Mouse (Mus musculus) thymus, postnatal 4 days (tissue): ENCODE data around the gene Zfp652.

Source experiments
- DNase-seq: peaks from one replicate; pipeline ENCODE4 v3.0.0; 2021

Gene Zfp652

DNA sequence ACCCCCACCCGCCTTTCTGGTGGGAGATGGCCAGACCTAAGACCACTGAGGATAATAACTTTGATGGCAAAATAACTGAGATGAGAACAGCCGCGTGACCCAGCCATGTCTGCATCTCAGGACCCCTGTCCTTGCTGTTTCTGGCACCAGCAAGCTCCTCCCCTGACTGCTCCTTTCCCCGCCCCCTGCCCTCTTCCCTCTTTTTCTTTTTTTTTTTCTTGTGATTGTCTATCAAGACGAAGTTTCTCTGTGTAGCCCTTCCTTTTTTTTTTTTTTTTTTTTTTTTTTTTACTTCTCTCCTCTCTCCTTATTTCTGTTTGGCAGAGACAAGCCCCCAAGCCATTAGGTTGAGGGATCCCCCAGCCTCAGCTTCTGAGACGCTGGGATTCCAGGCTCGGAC lies 98.4 kb downstream of the Zfp652 start:
- no peak for DNase-seq

DNA sequence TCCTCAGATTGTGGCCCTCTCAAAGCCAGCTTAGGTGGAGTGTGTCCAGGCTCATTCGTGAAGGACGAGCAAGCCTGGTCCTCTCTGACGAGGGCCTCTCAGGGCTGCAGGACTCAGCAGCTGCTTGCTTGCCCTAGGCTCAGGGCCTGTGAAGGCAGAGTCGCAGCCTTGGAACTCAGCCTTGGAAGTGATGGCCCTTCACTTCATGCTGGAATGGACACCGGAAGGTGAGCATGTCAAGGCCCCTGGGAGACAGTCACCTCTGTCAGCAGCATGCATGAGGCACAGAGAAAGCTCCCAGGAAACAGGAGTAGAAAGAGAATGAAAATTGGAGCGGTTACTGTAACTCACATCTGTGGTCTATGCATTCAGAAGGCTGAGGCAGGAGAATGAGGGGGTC lies 99.3 kb downstream of the Zfp652 start:
- DNase-seq = no peak

DNA sequence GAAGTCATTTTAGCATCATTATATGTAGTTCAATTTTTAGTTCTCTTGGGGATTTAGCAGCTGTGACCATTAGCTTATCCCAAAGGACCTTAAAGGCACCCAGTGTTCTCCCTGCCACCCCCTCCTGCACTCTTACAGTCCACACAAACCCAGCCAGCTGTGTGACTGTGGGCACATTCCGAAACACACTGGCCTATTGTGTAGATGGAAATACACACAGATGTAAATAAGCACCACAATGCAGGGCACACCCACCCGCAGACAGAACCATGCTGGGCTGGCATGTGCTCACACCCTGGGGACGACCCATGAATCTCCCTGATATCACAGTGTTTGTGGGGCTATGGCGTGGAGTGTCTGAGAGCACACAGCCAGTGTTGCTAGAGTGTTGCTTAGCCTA lies 99.8 kb downstream of the Zfp652 start:
- no peak for DNase-seq

DNA sequence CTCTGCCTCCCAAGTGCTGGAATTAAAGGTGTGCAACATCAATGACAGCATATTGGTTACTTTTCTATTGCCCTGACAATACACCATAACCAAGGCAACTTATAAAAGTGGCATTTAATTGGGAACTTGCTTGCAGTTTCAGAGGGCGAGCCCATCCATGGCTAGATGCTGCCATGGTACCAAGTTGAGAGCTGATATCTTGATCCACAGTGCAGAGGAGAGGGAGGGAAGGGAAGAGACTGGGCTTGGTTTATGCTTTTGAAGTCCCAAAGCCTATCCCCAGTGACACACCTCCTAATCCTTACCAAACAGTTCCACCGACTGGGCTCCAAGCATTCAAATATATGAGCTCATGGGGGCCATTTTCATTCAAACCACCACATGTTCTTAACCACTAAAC lies 101.6 kb downstream of the Zfp652 start:
- no peak for DNase-seq

DNA sequence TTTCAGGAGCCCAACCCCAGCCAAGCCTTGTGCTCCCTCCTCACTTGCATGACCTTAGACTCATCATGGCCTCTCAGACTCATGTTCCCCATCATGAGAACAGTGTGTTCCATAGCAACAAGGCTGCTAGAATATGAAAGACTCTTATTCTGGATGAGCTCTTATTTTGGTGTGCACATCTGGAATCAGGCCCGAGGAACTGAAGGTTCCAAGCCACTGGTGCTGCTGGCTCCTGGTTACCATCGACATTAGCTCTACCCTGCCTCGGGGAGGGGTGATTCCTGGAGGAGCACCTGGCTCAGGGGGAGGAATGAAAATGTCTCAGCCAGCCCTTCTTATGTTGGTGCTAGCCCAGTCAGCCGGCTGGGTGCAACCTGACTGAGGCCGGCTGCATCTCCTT lies 102.4 kb downstream of the Zfp652 start:
- no peak for DNase-seq

DNA sequence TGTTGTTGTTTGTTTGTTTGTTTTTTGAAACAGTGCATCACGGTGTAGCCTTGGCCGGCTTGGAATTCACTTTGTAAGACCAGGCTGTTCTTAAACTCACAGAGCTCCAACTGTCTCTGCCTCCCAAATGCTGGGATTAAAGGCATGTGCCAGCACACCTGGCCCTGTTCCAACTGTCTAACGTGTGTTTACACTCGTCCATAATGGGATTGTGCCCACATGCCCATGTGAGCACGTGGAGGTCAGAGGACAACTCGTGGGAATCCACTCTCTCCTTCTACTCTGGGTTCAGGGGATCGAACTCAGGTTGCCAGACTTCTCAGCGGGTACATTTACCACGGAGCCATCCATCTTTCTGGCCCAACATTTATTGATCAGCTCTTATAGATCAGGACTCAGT lies 102.9 kb downstream of the Zfp652 start:
- no peak for DNase-seq

DNA sequence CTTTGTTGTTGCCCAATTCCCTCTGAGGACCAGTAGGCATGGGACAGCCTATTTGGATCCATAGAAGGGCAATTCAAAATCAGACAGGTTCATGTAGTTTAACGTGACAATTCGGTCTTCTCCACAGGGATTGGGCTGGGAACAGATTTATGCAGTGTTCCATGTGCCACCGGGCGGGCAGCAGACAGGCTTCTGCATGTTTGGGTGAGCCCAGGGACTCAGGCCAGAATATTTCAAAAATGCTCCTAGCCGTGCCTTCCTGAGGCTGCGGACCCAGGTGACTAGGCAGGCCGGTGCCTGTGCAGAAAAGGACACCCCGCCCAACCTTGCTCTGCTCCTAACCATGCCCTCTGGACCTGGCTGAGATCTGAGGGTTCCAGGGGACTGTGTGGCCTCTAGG lies 106.7 kb downstream of the Zfp652 start:
- DNase-seq = no peak

DNA sequence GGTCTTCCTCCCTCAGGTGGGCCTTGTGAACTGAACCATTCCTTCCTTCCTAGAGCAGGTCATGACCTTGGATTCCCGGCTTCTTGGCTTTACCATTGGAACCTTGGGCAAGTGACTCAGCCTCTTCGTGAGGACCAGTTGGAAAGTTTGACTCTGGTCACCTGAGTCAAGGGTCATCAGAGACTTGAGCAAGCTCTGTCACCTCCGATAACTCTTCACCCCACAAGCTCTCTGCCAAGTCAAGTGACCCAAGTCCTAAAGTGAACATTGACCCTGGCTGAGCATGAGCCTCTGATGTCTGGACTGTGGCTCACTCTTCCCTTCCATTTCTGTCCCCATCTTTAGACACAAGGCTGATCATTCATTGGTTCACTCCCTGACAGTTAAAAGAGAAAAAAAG lies 109.0 kb downstream of the Zfp652 start:
- no peak for DNase-seq

DNA sequence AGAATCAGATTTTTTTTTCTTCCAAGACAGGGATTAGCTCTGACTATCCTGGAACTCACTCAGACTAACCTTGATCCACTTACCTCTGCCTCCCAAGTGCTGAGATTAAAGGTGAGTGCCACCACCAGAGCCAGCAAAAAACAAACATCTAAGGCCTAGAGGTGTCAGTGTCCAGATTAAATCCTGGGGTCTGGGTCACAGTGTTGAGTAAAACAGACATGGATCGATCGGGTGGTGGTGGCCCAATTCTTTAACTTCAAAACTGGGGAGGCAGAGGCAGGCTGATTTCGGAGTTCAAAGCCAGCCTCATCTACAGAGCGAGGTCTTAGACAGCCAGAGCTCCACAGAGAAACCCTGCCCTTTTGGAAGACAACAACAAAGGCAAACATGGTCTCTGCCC lies 110.0 kb downstream of the Zfp652 start:
- DNase-seq = no peak

DNA sequence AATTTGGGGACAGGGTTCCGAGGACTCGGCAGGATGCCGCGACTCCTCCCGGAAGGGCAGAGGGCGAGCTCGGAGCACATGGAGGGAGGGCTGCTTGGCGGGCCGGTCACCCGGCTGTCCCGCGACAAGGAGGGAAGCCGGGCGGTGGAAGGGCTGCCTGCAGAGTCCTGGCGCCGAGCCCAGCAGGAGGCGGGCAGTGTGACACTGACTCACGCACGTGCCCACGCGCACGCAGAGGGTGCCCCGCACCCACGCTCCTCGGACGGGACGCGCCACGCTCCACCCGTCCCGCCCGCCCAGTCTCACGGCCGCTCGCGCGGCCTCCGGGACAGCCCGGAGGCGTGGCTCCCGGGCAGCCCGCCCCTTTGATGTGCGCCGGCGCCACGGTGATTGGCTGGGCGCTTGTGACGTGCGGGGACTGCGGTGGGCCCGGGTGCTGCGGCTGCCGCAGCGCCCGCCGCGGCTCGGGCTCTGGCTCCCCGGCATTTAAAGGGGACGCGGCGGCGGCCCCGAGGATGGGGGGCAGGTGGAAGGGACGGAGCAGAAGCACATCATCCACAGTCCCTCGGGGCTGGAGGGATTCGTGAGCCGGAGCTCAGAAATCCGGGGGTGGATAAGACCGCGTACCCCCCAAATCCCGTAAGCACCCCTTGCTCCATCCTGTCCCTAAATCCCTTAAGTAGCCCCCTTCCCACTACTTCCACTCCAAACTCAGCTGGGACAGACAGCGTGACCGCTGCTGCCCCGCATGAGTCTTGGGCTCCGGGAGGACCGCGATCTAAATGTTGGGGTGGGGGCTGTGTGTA lies 111.8 kb downstream of the Zfp652 start, which contains the start of gene Phospho1:
Gene Phospho1 (plus strand): TSS at position 429 of the 806 bp plus-strand sequence.
- DNase-seq = peak; percentile 93

DNA sequence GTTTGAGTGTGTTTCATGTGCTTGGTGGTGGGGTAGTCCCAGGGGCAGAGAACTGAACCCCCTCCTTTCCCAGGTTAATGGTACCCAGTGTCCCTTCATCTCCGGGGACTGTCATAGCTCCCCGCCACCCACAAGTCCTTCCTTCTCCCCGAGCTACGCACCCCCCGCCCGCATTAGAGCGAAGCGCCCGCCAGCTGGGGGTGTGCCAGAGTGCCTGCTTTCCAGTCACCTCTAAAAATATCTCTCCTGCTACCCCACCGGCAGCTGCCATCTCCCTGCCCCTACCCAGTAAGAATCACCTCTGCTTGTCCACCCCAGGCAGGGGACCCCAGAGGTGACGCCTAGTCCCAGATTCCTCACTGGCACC lies 112.4 kb downstream of the Zfp652 start:
- DNase-seq = peak; percentile 72

DNA sequence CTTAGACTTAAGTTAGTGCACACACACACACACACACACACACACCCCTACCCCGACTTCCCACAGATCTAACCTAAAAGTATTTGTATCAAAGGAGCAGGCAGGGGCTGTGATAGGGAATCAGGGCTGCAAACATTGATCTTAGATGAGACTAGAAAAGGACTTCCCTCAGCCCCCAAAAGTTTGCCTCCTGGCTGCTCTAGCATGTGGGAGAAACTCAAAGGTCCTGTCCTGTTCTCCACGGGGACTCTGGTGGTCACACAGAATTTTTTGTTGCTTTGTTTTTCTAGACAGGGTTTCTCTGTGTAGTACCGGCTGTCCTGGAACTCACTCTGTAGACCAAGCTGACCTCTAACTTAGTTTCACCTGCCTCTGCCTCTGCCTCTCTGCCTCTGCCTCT lies 113.2 kb downstream of the Zfp652 start:
- DNase-seq = no peak

DNA sequence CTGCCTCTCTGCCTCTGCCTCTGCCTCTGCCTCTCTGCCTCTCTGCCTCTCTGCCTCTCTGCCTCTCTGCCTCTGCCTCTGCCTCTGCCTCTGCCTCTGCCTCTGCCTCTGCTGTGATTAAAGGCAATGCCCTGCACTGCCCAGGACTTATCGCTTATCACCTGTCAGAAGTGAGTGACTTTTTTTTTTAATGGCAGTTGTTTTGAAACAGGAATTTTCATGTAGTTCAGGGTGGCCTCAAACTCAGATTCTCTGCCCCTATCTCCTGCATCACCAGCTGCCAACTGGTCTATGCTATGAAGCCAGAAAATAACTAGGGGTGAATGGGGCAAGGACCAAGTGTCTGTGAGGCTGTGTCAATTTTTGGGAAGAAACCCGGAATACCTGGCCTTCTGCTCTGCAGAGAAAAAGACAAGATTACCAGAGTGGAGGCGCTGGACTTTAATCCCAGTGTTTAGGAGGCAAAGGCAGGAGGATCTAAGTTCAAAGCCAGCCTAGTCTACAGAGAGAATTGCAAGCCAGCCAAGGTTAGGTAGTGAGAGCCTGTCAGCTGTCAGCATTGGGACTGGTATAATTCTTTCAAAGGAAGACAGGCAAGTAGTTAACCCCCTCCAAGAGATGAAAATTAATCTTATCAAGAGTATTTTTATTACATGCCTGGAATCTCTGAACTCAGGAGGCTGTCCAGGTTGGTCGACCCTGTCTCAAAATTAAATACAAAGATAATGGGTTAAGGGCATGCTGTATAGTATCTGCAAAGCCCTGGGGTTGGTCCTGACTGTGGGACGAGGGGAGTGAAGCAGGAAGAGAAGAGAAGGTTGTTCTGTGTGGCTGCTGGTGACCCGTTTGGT lies 114.1 kb downstream of the Zfp652 start:
- no peak for DNase-seq

DNA sequence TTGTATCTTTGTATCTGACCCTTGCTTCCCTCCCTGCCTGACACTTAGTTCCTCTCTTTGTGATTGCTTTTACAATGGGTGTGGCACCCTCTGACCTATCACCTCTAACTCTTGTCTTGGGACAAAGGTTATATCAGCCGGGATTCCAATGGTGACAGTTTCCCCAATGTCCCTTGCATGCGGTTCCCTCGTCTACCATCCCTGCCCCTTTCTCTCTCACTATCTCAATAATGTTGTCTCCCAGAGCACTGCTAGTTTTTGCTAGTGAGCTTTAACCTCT lies 114.6 kb downstream of the Zfp652 start:
- no peak for DNase-seq

DNA sequence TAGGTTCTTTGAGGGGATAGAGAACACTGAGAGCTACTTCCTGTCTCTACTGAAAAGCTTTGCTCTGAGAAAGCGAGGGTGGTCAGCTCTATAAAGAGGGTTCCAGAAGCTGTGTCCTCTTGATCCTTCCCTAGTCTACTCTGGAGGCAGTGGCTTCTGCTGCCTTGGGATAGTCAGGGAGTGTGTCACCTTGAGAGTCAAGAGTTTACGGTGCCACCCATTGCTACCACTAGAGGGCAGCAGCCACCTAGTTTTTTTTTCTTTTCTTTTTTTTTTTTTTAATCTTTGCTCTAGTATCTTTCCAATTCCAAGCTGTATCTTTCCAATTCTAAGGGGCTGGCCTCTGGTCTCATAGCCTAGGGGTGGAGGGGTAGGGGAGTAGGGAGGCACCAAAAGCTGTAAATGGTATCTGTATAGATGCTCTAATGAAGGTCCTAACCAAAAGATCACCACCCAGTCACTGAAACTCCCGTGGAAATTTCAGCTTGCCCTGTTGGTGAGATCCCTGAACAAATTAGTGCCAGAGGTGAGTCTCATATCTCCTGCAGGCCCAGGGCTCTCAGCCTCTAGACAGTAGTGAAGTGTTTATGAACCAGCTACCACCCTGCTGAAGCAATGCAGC lies 115.1 kb downstream of the Zfp652 start:
- DNase-seq = peak; percentile 83

DNA sequence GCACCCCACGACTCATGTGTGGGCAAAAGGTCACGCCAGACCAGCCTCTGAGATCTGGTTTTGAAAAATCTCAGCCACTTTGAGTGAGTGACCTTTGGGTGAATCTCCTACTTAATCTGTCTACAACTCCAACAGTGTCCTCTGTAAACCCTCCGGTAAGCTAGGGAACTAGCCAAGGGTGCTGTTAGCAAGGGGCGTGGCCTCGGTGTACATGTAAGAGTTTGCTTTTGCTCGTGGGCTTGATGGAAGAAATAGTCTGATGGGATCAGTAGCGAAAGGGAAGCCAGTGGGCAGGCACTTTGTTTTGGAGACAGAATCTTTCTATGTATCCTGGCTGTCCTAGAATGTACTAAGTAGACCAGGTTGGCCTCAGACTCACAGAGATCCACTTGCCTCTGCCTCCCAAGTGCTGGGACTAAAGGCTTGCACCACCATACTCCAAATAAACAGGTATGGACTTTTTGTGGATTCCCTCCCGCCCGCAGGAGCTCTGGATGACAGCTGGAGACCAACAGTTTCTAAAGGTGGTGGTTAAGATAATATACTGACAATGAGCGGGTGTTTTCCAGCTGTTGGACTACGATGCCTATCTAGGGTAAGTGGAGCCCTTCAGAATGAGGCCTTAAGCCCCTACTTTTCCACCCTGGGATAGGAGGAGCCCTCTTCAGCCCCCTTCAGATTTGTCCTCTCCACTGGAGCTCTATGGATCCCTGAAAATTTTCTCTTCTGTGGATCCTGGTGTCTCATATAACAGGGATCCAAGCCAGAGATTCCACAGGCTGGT lies 115.9 kb downstream of the Zfp652 start:
- peak; percentile 61 for DNase-seq

DNA sequence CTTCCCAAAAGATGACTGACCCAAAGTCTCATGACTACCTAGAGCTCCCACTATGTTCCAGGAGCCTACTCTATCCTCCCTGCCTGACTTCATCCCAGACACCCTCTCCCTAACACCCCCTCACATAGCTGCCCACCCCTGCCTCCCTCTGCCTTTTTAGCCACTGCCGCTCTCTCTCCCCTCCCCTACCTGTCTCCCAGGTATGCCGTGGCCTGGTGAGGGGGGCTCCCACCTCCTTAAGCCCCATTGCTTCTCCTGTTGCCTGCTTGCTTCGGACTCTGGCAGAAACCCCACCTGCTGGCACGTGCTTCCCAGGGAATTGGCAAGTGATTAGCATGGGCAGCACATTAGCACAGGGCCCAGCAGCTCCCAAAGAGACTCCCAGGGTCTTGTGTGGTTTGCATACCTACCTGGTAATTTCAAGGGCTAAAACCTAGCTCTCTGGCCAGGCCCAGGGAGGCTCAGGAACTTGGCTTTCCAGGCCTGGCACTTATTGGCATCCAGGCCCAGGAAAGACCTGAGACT lies 117.1 kb downstream of the Zfp652 start:
- DNase-seq = peak; percentile 46

DNA sequence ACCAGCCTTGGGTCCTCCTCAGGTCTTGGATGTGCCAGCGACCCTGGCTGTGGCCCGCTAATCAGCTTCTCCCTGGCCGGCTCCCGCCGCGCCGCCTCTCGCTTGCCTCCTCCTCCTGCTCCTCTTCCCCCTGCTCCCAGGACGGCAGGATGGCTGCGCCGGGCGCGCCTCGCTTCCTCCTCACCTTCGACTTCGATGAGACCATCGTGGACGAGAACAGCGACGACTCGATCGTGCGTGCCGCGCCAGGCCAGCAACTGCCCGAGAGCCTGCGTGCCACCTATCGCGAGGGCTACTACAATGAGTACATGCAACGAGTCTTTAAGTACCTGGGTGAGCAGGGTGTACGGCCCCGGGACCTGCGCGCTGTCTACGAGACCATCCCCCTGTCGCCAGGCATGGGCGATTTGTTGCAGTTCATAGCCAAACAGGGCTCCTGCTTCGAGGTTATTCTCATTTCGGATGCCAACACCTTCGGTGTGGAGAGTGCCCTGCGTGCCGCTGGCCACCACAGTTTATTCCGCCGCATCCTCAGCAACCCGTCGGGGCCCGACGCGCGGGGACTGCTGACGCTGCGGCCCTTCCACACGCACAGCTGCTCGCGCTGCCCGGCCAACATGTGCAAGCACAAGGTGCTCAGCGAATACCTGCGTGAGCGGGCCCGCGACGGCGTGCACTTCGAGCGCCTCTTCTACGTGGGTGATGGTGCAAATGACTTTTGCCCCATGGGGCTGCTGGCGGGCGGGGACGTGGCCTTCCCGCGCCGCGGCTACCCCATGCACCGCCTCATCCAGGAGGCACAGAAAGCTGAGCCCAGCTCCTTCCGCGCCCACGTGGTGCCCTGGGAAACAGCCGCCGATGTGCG lies 118.2 kb downstream of the Zfp652 start:
- peak; percentile 75 for DNase-seq

DNA sequence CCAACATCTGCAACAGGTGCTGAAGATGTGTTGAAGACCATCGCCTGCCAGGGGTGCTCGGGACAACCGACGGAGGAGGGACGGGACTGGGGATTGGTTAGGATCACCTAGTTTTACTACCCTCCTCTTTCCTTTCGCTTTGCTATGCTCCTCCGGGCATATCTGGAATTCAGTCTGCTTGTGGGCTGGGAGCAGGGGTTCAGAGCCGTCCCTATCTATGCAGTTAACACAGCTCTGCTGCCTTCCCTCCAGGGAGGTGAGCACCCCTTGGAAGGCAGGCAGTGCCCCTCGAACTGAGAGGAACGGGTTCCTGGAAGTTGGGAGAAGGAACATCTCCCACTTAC lies 118.8 kb downstream of the Zfp652 start:
- DNase-seq = no peak

DNA sequence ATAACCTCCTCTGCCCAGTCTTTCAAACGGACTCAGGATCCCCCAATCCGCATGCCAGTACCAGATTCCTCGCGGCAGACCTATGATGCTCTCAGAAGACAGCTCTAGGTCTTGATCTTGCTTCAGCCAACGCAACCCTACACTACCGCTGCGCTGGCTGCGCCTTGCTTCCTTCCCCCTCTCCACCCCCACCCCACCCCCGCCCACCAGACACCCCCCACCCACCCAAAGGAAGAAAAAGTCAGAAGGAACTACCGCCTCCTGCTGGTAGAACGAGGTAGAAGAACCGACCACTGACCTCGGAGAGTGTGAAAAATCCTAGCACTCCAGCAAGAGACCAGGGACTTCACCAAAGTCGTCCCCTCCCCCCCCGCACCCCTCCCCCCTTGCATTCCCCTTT lies 119.2 kb downstream of the Zfp652 start:
- DNase-seq = peak; percentile 63

DNA sequence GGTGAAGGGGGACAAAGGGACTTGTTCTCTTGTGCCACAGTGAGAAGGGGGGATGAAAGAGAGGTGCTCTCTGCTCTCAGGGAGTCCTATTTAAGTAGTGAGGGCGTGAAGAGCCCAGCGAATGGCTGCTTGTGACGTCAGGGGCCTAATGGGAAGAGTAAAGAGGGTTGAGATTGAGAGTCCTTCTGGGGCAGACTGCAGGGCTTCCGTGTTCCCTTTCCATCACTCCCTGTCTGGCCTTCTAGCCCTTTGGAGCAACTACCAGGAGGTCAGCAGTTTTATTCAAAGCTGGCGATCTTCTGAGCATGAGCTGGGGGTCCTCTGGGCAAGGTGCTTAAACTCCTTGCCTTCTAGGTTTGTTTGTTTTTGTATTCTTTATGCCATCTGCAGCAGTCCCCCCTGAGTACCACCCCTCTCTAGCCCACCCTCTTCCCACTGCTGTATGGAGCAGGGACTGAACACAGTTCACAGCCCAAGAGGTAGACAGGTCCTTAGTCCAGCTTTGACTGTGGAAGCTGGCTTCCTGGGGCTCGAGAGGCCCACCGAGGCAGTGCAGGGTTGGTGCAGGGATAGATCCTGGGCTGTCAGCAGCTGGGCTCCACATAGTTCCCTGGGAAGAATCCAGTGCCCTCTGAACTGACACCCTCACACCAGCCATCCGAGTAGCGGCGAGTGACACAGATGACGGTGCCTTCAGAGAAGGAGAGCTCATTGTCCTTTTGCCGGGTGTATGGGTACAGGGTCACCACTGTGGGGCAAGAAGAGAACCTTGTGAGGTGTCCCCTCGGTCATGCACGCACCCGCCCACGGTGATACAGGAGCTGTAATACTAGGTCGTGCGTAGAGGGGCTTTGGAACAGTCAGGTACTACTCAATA lies 119.9 kb downstream of the Zfp652 start:
- peak; percentile 47 for DNase-seq
